ENCODE assay signal across 17 mouse cellular contexts in genomic region chr17:84579817-84580216, GRCm38 (mm10). TPM values are rescaled to one million over a fixed set of nuclear protein-coding genes. Genes with fewer than 3 reads are reported as not detected.
DNase-seq lines count a peak whose midpoint lies in the region; ATAC-seq lines count a peak whose summit lies in the region.
"Had no signal": no experiment of that assay in that cellular context is flagged by ENCODE, and none has a peak within 500 bp of the region (broad histone marks: within the 10 kb centered on the region; RNA-seq: fewer than 3 reads in every experiment).

No protein-coding gene starts in this region.

- DNase-seq in heart, embryonic 10.5 days (ENCODE audit: low spot score): peak; percentile 70
- DNase-seq in heart, adult 8-10 months (ENCODE audit: low spot score): no peak
- DNase-seq in kidney, postnatal 10 days: no peak
- DNase-seq in urinary bladder, adult 2 months (ENCODE audit: low spot score): no peak
- DNase-seq: adrenal gland, adult 2 months; adrenal gland, postnatal 25 days; cerebellum, adult 18-20 months; cerebellum, adult 9-11 months; cerebellum, postnatal 36 days; gastrocnemius, postnatal 10 days; heart, postnatal 10 days had no signal

- H3K27ac ChIP-seq in heart, embryonic 10.5 days: no peak overlapping the region
- H3K27ac ChIP-seq in kidney, embryonic 16.5 days (ENCODE audit: low read length): peak overlapping the region; percentile 54
- H3K27ac ChIP-seq in limb, embryonic 13.5 days: peak overlapping the region; percentile 7; the same call in 1 of the 2 replicates
- H3K27ac ChIP-seq: forebrain, embryonic 15.5 days; hindbrain, embryonic 13.5 days; hindbrain, postnatal 0 days had no signal

- no peaks in the 10 kb centered on the region for H3K9me3 ChIP-seq in heart, embryonic 10.5 days
- H3K9me3 ChIP-seq in kidney, embryonic 16.5 days (ENCODE audit: low read length): no peaks in the 10 kb centered on the region
- H3K9me3 ChIP-seq in limb, embryonic 13.5 days: no peaks in the 10 kb centered on the region
- H3K9me3 ChIP-seq: forebrain, embryonic 15.5 days; hindbrain, embryonic 13.5 days had no signal

- ATAC-seq in kidney, embryonic 16.5 days (ENCODE audit: low FRiP score, low TSS enrichment): peak; percentile 69
- no peak for ATAC-seq in limb, embryonic 13.5 days (ENCODE audit: low FRiP score, low read depth)
- ATAC-seq: forebrain, embryonic 15.5 days; hindbrain, postnatal 0 days had no signal

- H3K4me2 ChIP-seq in kidney, embryonic 16.5 days (replicated peaks; ENCODE audit: low read depth, low read length): no peak overlapping the region
- no peak overlapping the region for H3K4me2 ChIP-seq in limb, embryonic 13.5 days (replicated peaks)
- H3K4me2 ChIP-seq: forebrain, embryonic 15.5 days; hindbrain, embryonic 13.5 days had no signal

- no peaks in the 10 kb centered on the region for H3K27me3 ChIP-seq in heart, embryonic 10.5 days (ENCODE audit: insufficient read depth, poor library complexity, severe bottlenecking)
- no peaks in the 10 kb centered on the region for H3K27me3 ChIP-seq in kidney, embryonic 16.5 days (ENCODE audit: insufficient read depth, low read length)
- no peaks in the 10 kb centered on the region for H3K27me3 ChIP-seq in limb, embryonic 13.5 days
- H3K27me3 ChIP-seq: forebrain, embryonic 15.5 days; hindbrain, embryonic 13.5 days had no signal

- H3K36me3 ChIP-seq in heart, embryonic 10.5 days: no peaks in the 10 kb centered on the region
- H3K36me3 ChIP-seq in kidney, embryonic 16.5 days (ENCODE audit: insufficient read depth, low read length): peaks cover 13% of the 10 kb centered on the region
- H3K36me3 ChIP-seq in limb, embryonic 13.5 days: peaks cover 38% of the 10 kb centered on the region
- H3K36me3 ChIP-seq: forebrain, embryonic 15.5 days; hindbrain, embryonic 13.5 days had no signal

- H3K4me1 ChIP-seq in heart, embryonic 10.5 days: peaks cover 4% of the 10 kb centered on the region; the same call in 1 of the 2 replicates
- peaks cover 45% of the 10 kb centered on the region for H3K4me1 ChIP-seq in kidney, embryonic 16.5 days (ENCODE audit: insufficient read depth, low read length)
- H3K4me1 ChIP-seq in limb, embryonic 13.5 days: peaks cover 25% of the 10 kb centered on the region
- H3K4me1 ChIP-seq: forebrain, embryonic 15.5 days; hindbrain, embryonic 13.5 days had no signal

- WGBS in heart, embryonic 10.5 days: 80% methylated on average over 10 of the region's 10 CpGs
- 42% methylated on average over 10 of the region's 10 CpGs for WGBS in kidney, embryonic 16.5 days
- WGBS in limb, embryonic 13.5 days: 71% methylated on average over 10 of the region's 10 CpGs

- no peak overlapping the region for H3K4me3 ChIP-seq in heart, embryonic 10.5 days
- H3K4me3 ChIP-seq in kidney, embryonic 16.5 days (ENCODE audit: low read length): no peak overlapping the region
- H3K4me3 ChIP-seq in limb, embryonic 13.5 days: no peak overlapping the region
- H3K4me3 ChIP-seq: erythroblast, embryonic 14.5 days; forebrain, embryonic 15.5 days; hindbrain, embryonic 13.5 days had no signal

- 0 out of 2 replicates have a peak overlapping the region, but pooled peaks have one; percentile 22 for H3K9ac ChIP-seq in kidney, embryonic 16.5 days (replicated peaks; ENCODE audit: low read length)
- no peak overlapping the region for H3K9ac ChIP-seq in limb, embryonic 13.5 days
- H3K9ac ChIP-seq: forebrain, embryonic 15.5 days; hindbrain, embryonic 13.5 days had no signal

RNA-seq across cellular contexts. Expression of gene Dync2li1, which starts 46.5 kb away (rescaled TPM):
- 9.9 and 17.2 TPM in 2 replicates for polyA plus RNA-seq in heart, embryonic 10.5 days (2016; fragmentation: Nextera tagmentation; extraction: Ambion mirVana)
- total RNA-seq in heart, adult 8-10 months (2022): 1 to 10 TPM; 2.5 to 4.9 (median 3.2) TPM
- polyA plus RNA-seq in kidney, embryonic 16.5 days (2015; fragmentation: Nextera tagmentation; extraction: Ambion mirVana): 54.9 and 56.9 TPM in 2 replicates
- 36.4 and 39.9 TPM in 2 replicates for polyA plus RNA-seq in limb, embryonic 13.5 days (2015; fragmentation: Nextera tagmentation; extraction: Ambion mirVana)
- 21.1 and 23.9 TPM in 2 replicates for polyA plus RNA-seq in urinary bladder, adult 2 months (2012; rRNA removed)
- polyA plus RNA-seq: erythroblast, embryonic 14.5 days had no signal
